Comparison of ENCODE assay signal across 18 mouse cellular contexts in the genomic region with DNA sequence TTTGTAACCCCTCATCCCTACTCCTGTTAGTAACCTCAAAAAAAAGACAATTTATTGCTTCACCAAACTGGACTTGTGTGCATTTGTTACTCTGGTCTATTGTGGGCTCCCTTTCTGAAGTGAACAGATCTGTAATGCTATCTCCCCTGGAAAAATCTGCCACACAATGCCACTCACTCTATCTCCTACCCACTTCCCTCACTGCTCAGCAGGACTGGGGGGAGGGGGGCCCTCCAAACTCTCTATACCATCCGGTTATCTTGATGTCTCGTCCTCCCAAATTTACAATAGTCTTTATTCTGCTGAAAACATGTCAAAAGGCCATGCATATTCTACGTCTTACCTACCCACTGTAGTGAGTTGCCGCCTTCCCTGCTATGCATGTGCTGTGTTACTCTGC.
"Had no signal": no experiment of that assay in that cellular context is flagged by ENCODE, and none has a peak within 500 bp of the region (broad histone marks: within the 10 kb centered on the region; RNA-seq: fewer than 3 reads in every experiment).

No protein-coding gene starts in this region.

- H3K27ac ChIP-seq: layer of hippocampus, adult 2 months; limb, embryonic 13.5 days; liver, embryonic 15.5 days; neural tube, embryonic 15.5 days had no signal

- H3K9ac ChIP-seq: limb, embryonic 13.5 days; liver, embryonic 15.5 days; neural tube, embryonic 15.5 days had no signal

- H3K4me1 ChIP-seq: liver, embryonic 15.5 days; megakaryocyte, embryonic 14.5 days had no signal

- H3K4me3 ChIP-seq: layer of hippocampus, adult 2 months; limb, embryonic 13.5 days; liver, embryonic 15.5 days; megakaryocyte, embryonic 14.5 days; myocyte; neural tube, embryonic 15.5 days had no signal

- ATAC-seq: inflammation-experienced regulatory T-cells, adult 6 months; lung, postnatal 0 days had no signal

- H3K4me2 ChIP-seq: limb, embryonic 13.5 days; liver, embryonic 11.5 days; liver, embryonic 15.5 days; neural tube, embryonic 15.5 days had no signal

- DNase-seq: kidney, adult 11 months; kidney, adult 9 months; kidney, postnatal 10 days; kidney, postnatal 4 days; lung, adult 2 months; lung, postnatal 4 days; midbrain, embryonic 14.5 days; right cerebral cortex, adult 18-20 months; right cerebral cortex, postnatal 25 days had no signal

- H3K27me3 ChIP-seq: limb, embryonic 13.5 days; neural tube, embryonic 15.5 days had no signal

- H3K36me3 ChIP-seq: liver, embryonic 15.5 days; neural tube, embryonic 15.5 days had no signal

- H3K9me3 ChIP-seq: limb, embryonic 13.5 days; liver, embryonic 15.5 days; megakaryocyte, embryonic 14.5 days; neural tube, embryonic 15.5 days had no signal
